Mouse (Mus musculus): ENCODE measurements around the gene Gstm1. TPM values are rescaled to one million over a fixed set of nuclear protein-coding genes. Genes with fewer than 3 reads are reported as not detected.

Gene Gstm1
- polyA plus RNA-seq, 1 experiment from 2014 or later: 220 TPM

DNA sequence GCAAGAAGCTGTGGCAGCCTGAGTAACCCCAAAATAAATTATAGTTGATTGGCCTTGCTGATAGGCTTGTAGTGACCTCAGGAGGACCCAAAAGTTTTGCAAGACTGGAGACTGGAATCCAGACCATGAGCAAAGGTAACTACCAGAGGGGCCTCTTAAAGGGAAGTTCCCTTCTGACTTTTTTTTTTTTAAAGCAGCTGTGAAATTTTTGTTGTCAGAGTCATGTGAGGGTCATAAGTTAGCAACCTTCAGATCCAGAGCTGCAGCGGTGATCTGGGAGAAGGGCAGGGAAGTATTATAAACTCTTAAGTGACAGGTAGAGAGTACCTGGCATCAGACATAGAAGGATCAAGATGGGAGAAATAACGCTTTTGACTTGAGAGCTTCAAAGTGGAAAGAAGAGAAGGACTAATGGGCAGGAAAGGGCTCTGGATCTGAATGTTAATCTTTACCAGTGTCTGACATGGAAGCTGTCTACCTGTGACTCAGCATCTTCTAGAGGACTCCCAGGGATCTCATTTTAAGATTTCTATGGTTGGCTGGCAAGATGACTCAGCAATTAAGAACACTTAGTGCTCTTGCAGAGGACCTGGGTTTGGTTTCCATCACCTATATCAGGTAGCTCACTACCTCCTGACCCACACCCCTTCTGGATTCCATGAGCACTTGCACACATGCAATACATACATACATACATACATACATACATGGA is 29.3 kb upstream of the Gstm1 start:
- H3K27me3 ChIP-seq (replicated peaks; ENCODE audit: control insufficient read depth, insufficient read depth, low read length): no peaks in the 10 kb centered on the region
- no peak overlapping the region for H3K9ac ChIP-seq (ENCODE audit: low read length)
- WGBS: 81% methylated on average over 2 of the region's 2 CpGs
- H3K4me3 ChIP-seq (ENCODE audit: low read depth, low read length): no peak overlapping the region
- H3K36me3 ChIP-seq (ENCODE audit: control insufficient read depth, insufficient read depth, low read length): no peaks in the 10 kb centered on the region
- ATAC-seq (replicated peaks; ENCODE audit: low FRiP score, low TSS enrichment, low read depth) (no peak), DNase-seq (ENCODE audit: low spot score) (no peak)
- H3K9me3 ChIP-seq (ENCODE audit: control insufficient read depth, low read length): no peaks in the 10 kb centered on the region
- no peak overlapping the region for H3K27ac ChIP-seq (ENCODE audit: low read depth)
- no peak overlapping the region for H3K4me2 ChIP-seq (ENCODE audit: low read length)
- peaks cover 10% of the 10 kb centered on the region for H3K4me1 ChIP-seq (replicated peaks; ENCODE audit: control insufficient read depth, insufficient read depth, low read length)

DNA sequence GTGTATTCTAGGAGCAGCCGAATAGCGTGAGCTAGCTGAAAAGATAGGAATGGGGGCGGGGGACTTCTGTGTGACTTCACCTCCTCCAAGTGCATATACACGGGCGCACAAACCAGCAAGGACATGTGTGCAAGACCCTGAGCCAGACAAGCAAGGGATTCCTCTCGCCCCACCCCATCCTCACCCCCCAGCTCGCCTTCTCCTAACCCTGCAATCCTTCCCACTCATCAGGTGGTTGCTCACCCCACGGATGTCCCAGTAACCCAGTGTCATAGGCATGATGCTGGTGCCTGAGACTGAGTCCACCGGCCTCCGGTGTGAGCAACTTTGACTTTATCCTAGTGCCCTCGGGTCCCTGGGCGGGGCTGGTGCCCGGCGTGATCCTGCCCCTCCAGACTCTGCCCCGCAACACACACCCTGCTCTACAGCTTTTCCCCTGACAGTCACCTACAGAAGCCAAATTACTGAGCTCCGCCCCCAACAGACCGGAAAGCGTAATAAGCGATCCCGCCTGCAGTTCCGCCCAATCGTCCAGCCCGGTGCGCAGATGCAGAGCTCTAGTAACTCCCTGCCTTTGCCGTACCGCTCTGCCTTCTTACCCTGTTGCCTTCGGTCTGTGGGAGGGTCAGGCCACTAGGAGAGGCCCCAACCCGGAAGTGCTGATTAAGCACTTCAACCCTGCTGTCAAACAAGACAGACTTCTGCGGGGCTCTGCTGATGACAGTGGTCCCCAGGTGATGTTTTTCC is 26.8 kb upstream of the Gstm1 start, which contains the start of gene Gstm4:
TSS of gene Gstm4 (minus strand) at position 501 of the 747 bp plus-strand sequence.
- WGBS: 4% methylated on average over 29 of the region's 29 CpGs
- Histone ChIP-seq H3K27ac (ENCODE audit: low read depth) (peak within 1 kb of the TSS; percentile 48; the same call in 1 of the 2 replicates), H3K27me3 (replicated peaks; ENCODE audit: control insufficient read depth, insufficient read depth, low read length) (no peaks in the 10 kb centered on the region), H3K9me3 (ENCODE audit: control insufficient read depth, low read length) (no peaks in the 10 kb centered on the region), H3K4me1 (replicated peaks; ENCODE audit: control insufficient read depth, insufficient read depth, low read length) (peaks cover 10% of the 10 kb centered on the region), H3K9ac (ENCODE audit: low read length) (peak within 1 kb of the TSS; percentile 51), H3K4me2 (ENCODE audit: low read length) (peak within 1 kb of the TSS; percentile 86), H3K4me3 (ENCODE audit: low read depth, low read length) (peak within 1 kb of the TSS; percentile 53), H3K36me3 (ENCODE audit: control insufficient read depth, insufficient read depth, low read length) (no peaks in the 10 kb centered on the region)
- ATAC-seq (replicated peaks; ENCODE audit: low FRiP score, low TSS enrichment, low read depth): peak; percentile 91
- DNase-seq (ENCODE audit: low spot score): peak; percentile 85

DNA sequence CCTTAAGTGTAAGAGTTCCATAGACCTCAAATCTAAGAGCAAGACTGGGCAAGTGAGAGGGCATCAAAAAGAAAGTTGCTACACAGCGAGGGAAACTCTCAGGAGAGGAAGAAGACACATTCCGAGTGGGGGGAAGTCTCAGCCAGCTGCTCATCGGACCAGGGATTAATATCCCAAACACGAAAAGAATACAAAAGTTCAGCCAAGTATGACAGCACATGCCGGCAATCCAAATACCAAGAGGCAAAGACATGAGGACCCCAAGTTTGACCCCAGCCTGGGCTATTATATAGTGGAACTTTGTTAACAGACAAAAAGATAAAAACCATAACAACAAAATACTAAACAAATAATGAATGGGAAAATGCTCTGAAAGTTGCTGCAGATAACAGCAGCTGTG is 15.4 kb upstream of the Gstm1 start:
- ATAC-seq (replicated peaks; ENCODE audit: low FRiP score, low TSS enrichment, low read depth) (no peak), DNase-seq (ENCODE audit: low spot score) (no peak)
- Histone ChIP-seq H3K9me3 (ENCODE audit: control insufficient read depth, low read length) (no peaks in the 10 kb centered on the region), H3K4me3 (ENCODE audit: low read depth, low read length) (no peak overlapping the region), H3K36me3 (ENCODE audit: control insufficient read depth, insufficient read depth, low read length) (no peaks in the 10 kb centered on the region), H3K27ac (ENCODE audit: low read depth) (no peak overlapping the region), H3K4me1 (replicated peaks; ENCODE audit: control insufficient read depth, insufficient read depth, low read length) (no peaks in the 10 kb centered on the region), H3K27me3 (replicated peaks; ENCODE audit: control insufficient read depth, insufficient read depth, low read length) (no peaks in the 10 kb centered on the region), H3K4me2 (ENCODE audit: low read length) (no peak overlapping the region), H3K9ac (ENCODE audit: low read length) (no peak overlapping the region)
- WGBS: 51% methylated on average over 5 of the region's 5 CpGs

DNA sequence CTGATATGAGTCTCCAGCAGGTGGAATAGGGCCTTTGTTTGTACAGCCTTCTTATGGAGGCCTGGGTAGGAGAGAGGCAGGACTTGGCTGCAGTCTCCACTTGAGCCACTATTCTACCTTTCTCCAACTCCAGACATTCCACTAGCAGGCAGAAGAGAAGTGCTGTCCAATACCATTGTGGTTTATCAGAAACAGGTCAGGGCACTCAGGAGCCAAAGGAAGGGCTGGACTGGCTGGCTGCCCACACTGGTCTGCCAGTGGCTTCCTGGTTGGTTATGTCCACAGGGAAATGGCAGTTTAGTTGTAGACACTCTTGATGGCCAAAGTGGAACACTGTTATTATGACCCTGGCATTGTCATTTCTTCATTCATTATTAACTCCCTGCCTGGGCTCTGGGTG is 14.3 kb upstream of the Gstm1 start:
- no peaks in the 10 kb centered on the region for H3K9me3 ChIP-seq (ENCODE audit: control insufficient read depth, low read length)
- DNase-seq (ENCODE audit: low spot score) (no peak), ATAC-seq (replicated peaks; ENCODE audit: low FRiP score, low TSS enrichment, low read depth) (no peak)
- H3K27ac ChIP-seq (ENCODE audit: low read depth): no peak overlapping the region
- no peak overlapping the region for H3K4me2 ChIP-seq (ENCODE audit: low read length)
- H3K27me3 ChIP-seq (replicated peaks; ENCODE audit: control insufficient read depth, insufficient read depth, low read length): no peaks in the 10 kb centered on the region
- H3K36me3 ChIP-seq (ENCODE audit: control insufficient read depth, insufficient read depth, low read length): no peaks in the 10 kb centered on the region
- H3K9ac ChIP-seq (ENCODE audit: low read length): no peak overlapping the region
- no peak overlapping the region for H3K4me3 ChIP-seq (ENCODE audit: low read depth, low read length)
- H3K4me1 ChIP-seq (replicated peaks; ENCODE audit: control insufficient read depth, insufficient read depth, low read length): no peaks in the 10 kb centered on the region

DNA sequence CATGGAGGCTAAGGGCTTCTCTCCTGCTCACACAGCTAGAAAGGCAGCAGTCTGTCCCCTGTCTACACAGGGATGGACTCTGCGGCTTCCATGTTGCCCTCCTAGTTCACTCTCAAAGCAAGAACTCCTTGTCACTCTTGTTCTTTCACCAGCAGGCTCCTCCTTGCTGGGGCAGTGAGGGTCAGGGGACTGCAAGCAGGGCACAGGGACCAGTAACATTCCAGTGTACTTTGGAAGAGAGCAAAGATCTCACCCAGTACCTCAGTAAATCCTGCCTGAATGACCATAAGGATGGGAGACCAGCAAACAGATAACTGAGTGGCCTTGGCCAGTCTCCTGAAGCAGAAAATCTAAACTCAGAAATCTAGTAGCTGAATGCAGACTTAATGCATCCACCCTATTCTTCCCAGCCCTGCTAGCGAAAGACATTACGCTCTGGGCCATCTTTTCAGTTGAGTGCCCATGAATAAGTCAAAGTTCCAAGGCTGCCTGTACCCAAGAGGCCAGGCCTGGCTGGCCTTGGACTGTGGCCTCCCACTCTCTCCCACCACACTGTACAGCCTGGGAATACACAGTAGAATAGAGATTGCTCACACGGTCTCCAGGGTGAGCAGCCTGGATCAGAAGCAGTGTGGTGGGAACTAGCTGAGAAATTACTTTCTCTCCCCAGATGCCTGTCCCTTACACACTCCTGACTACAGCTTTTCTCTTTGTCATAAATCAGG is 11.0 kb upstream of the Gstm1 start:
- H3K4me3 ChIP-seq (ENCODE audit: low read depth, low read length): no peak overlapping the region
- H3K9me3 ChIP-seq (ENCODE audit: control insufficient read depth, low read length): no peaks in the 10 kb centered on the region
- H3K36me3 ChIP-seq (ENCODE audit: control insufficient read depth, insufficient read depth, low read length): no peaks in the 10 kb centered on the region
- ATAC-seq (replicated peaks; ENCODE audit: low FRiP score, low TSS enrichment, low read depth) (no peak), DNase-seq (ENCODE audit: low spot score) (no peak)
- H3K4me1 ChIP-seq (replicated peaks; ENCODE audit: control insufficient read depth, insufficient read depth, low read length): no peaks in the 10 kb centered on the region
- 90% methylated on average over 4 of the region's 4 CpGs for WGBS
- no peak overlapping the region for H3K4me2 ChIP-seq (ENCODE audit: low read length)
- H3K9ac ChIP-seq (ENCODE audit: low read length): no peak overlapping the region
- no peak overlapping the region for H3K27ac ChIP-seq (ENCODE audit: low read depth)
- no peaks in the 10 kb centered on the region for H3K27me3 ChIP-seq (replicated peaks; ENCODE audit: control insufficient read depth, insufficient read depth, low read length)

DNA sequence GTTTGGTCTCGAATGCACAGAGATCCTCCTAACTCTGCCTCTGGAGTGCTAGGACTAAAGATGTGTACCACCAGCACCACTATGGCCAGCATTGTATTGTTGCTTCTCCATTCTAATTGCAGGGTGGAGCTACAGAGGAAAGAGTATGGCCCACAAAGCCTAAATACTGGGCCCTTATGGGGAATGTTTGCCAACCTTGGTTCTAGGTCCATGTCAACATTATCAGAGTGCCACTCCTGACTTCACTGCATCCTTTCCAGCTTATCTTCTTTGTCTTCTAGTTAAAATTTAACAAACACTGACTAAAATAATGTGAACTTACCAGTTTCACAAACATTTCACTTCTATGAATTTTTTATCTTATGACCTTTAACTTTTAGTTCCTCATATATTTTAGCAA is 8.8 kb upstream of the Gstm1 start:
- ATAC-seq (replicated peaks; ENCODE audit: low FRiP score, low TSS enrichment, low read depth) (no peak), DNase-seq (ENCODE audit: low spot score) (no peak)
- H3K4me2 ChIP-seq (ENCODE audit: low read length): no peak overlapping the region
- H3K4me3 ChIP-seq (ENCODE audit: low read depth, low read length): no peak overlapping the region
- H3K4me1 ChIP-seq (replicated peaks; ENCODE audit: control insufficient read depth, insufficient read depth, low read length): no peaks in the 10 kb centered on the region
- no peak overlapping the region for H3K27ac ChIP-seq (ENCODE audit: low read depth)
- H3K9me3 ChIP-seq (ENCODE audit: control insufficient read depth, low read length): no peaks in the 10 kb centered on the region
- H3K27me3 ChIP-seq (replicated peaks; ENCODE audit: control insufficient read depth, insufficient read depth, low read length): no peaks in the 10 kb centered on the region
- WGBS: 67% methylated on average over 1 of the region's 1 CpGs
- H3K9ac ChIP-seq (ENCODE audit: low read length): no peak overlapping the region
- no peaks in the 10 kb centered on the region for H3K36me3 ChIP-seq (ENCODE audit: control insufficient read depth, insufficient read depth, low read length)

DNA sequence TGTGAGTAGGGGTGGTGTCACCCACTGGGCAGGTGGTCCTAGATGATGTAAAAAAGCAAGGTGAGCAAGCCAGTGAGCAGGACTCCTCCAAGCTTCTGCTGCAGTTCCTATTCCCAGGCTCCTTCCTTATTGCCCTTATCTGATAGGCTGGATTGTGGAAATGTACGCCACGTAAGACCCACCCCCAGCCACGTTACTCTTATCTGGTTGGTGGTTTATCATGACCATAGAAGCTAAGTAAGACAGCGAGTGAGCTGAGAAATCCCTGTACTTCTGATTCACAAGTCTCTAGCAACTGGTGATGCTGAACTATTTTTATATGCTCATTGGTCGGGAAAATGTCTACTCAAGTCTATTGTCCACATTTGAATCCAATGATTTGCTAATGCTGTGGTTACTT is 8.3 kb upstream of the Gstm1 start:
- no peak overlapping the region for H3K27ac ChIP-seq (ENCODE audit: low read depth)
- peak; percentile 53; the same call in 1 of the 2 replicates for ATAC-seq (replicated peaks; ENCODE audit: low FRiP score, low TSS enrichment, low read depth)

DNA sequence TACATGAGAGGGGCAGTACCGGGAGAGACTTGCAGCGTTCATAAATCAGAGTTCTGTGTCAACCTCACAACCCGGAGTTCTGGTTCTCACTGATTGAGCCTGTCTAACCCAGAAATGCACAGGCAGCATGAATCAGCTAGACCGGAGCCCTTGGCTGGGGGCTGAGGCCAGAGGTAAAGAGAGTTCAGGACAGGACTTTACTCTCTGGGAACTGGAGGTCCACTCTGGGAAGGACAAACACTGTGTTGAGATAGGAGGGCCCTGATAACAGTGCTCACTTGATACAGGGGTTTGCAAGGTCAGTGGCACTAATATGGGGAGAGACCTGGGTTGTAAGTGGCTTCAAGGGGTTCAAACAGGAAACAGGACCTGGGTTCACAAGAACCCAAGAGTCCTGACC is 7.5 kb upstream of the Gstm1 start:
- no peaks in the 10 kb centered on the region for H3K4me1 ChIP-seq (replicated peaks; ENCODE audit: control insufficient read depth, insufficient read depth, low read length)
- H3K27me3 ChIP-seq (replicated peaks; ENCODE audit: control insufficient read depth, insufficient read depth, low read length): no peaks in the 10 kb centered on the region
- H3K36me3 ChIP-seq (ENCODE audit: control insufficient read depth, insufficient read depth, low read length): no peaks in the 10 kb centered on the region
- WGBS: 48% methylated on average over 4 of the region's 4 CpGs
- H3K9me3 ChIP-seq (ENCODE audit: control insufficient read depth, low read length): no peaks in the 10 kb centered on the region
- ATAC-seq (replicated peaks; ENCODE audit: low FRiP score, low TSS enrichment, low read depth): no peak
- no peak overlapping the region for H3K27ac ChIP-seq (ENCODE audit: low read depth)
- no peak overlapping the region for H3K9ac ChIP-seq (ENCODE audit: low read length)
- no peak overlapping the region for H3K4me2 ChIP-seq (ENCODE audit: low read length)
- DNase-seq (ENCODE audit: low spot score): no peak
- H3K4me3 ChIP-seq (ENCODE audit: low read depth, low read length): no peak overlapping the region

More for the DNA sequence above, 8.3 kb upstream of the Gstm1 start:
- Histone ChIP-seq H3K9me3 (ENCODE audit: control insufficient read depth, low read length) (no peaks in the 10 kb centered on the region), H3K9ac (ENCODE audit: low read length) (no peak overlapping the region), H3K4me2 (ENCODE audit: low read length) (no peak overlapping the region), H3K4me1 (replicated peaks; ENCODE audit: control insufficient read depth, insufficient read depth, low read length) (no peaks in the 10 kb centered on the region), H3K27me3 (replicated peaks; ENCODE audit: control insufficient read depth, insufficient read depth, low read length) (no peaks in the 10 kb centered on the region), H3K36me3 (ENCODE audit: control insufficient read depth, insufficient read depth, low read length) (no peaks in the 10 kb centered on the region), H3K4me3 (ENCODE audit: low read depth, low read length) (no peak overlapping the region)
- WGBS: 68% methylated on average over 5 of the region's 5 CpGs
- DNase-seq (ENCODE audit: low spot score): no peak

Data from intestine, embryonic 14.5 days (tissue).